Mouse (Mus musculus): Measurements from ENCODE around the gene Plxna1. TPM values are rescaled to one million over a fixed set of nuclear protein-coding genes. Genes with fewer than 3 reads are reported as not detected.

Plxna1 gene
- polyA plus RNA-seq, 1 experiment from 2014 or later: 21.4 TPM

GRCm38 (mm10) chr6:89345486-89345785 is 17.0 kb downstream of the Plxna1 start:
- 23% methylated on average over 3 of the region's 3 CpGs for WGBS
- Histone ChIP-seq H3K4me3 (replicated peaks) (no peak overlapping the region), H3K27ac (peak overlapping the region; percentile 92), H3K9me3 (replicated peaks) (no peaks in the 10 kb centered on the region), H3K27me3 (no peaks in the 10 kb centered on the region), H3K4me2 (peak overlapping the region; percentile 41), H3K4me1 (peaks cover 35% of the 10 kb centered on the region), H3K9ac (0 out of 2 replicates have a peak overlapping the region, but pooled peaks have one; percentile 21), H3K36me3 (peaks cover 72% of the 10 kb centered on the region)
- ATAC-seq (replicated peaks; ENCODE audit: low FRiP score): 0 out of 2 replicates have a peak, but pooled peaks have one; percentile 1

DNA sequence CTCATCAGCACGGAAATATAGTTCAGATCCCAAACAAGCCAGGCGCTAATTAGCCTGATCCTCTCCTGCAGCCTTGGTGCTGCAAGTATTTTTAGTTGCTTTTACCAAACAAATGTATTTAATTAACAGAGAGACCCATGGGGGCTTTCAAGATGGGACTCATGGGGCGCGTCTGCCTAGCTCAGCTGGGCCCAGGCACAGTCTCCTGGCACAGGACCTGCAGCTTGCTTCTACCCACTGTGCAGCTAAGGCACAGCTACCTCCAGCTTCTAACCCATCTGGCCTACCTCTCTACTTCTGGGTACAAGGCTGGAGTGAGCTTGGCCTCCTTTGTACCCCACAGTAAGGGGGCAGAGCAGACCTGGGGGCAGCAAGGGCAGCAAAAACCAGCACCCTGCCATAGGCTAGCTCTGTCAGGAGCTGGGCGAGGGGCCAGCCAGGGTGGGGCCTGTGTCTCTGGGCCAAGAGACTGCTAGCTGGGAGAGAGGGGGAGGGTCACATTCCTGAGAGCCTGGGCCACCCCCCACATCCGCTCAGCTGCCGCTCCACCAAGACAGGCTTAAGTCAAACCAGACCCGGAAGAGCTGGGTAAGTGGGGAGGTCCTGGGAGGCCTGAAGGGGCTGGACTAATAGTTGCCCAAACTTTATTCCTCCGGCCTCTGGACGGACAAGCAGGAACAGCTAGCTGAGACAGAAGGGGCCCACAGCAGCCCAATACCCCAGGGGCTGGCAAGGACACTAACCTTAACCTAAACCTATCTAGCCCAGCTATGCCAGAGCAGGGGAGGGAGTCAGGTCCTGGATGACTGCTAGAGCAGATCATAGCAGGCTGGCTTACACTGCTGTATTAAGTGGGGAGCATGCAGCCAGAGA is 17.6 kb downstream of the Plxna1 start:
- H3K4me2 ChIP-seq: peak overlapping the region; percentile 41

GRCm38 (mm10) chr6:89341981-89342380 is 20.4 kb downstream of the Plxna1 start:
- 67% methylated on average over 4 of the region's 4 CpGs for WGBS
- ATAC-seq (replicated peaks; ENCODE audit: low FRiP score): no peak
- H3K36me3 ChIP-seq: peaks cover 75% of the 10 kb centered on the region

More for the DNA sequence above, 17.6 kb downstream of the Plxna1 start:
- Histone ChIP-seq H3K27ac (peak overlapping the region; percentile 92), H3K9me3 (replicated peaks) (no peaks in the 10 kb centered on the region), H3K4me1 (peaks cover 33% of the 10 kb centered on the region), H3K36me3 (peaks cover 72% of the 10 kb centered on the region), H3K9ac (peak overlapping the region; percentile 21; the same call in 1 of the 2 replicates), H3K4me3 (replicated peaks) (no peak overlapping the region), H3K27me3 (no peaks in the 10 kb centered on the region)
- ATAC-seq (replicated peaks; ENCODE audit: low FRiP score): peak; percentile 91
- WGBS: 33% methylated on average over 10 of the region's 10 CpGs

DNA sequence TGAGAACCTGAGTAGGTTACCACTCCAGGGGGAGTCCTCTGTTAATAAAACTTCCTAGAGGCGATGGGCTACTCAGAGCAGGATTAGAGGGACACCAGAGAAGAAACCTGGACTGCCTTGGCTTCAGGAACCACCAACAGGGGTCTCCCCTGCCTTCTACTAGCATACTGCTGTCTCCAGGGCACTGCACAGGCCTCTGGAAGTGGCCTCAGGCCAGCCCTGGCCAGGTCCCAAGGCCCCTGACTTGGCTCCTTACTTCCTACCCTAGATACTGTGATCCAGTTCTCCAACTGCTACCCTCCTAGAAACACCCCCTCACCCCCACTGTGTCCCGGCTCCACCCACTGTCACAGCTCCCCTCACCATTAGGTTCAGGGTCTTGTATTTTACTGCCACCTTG is 23.0 kb downstream of the Plxna1 start:
- no peak overlapping the region for H3K4me3 ChIP-seq (replicated peaks)
- no peak overlapping the region for H3K9ac ChIP-seq
- no peak overlapping the region for H3K27ac ChIP-seq
- H3K4me1 ChIP-seq: peaks cover 17% of the 10 kb centered on the region
- H3K4me2 ChIP-seq: no peak overlapping the region
- no peaks in the 10 kb centered on the region for H3K9me3 ChIP-seq (replicated peaks)
- no peak for ATAC-seq (replicated peaks; ENCODE audit: low FRiP score)
- no peaks in the 10 kb centered on the region for H3K27me3 ChIP-seq
- 80% methylated on average over 2 of the region's 2 CpGs for WGBS
- peaks cover 94% of the 10 kb centered on the region for H3K36me3 ChIP-seq

More at GRCm38 (mm10) chr6:89341981-89342380, 20.4 kb downstream of the Plxna1 start:
- H3K27me3 ChIP-seq: no peaks in the 10 kb centered on the region
- no peak overlapping the region for H3K9ac ChIP-seq
- H3K4me1 ChIP-seq: peaks cover 38% of the 10 kb centered on the region
- no peaks in the 10 kb centered on the region for H3K9me3 ChIP-seq (replicated peaks)
- no peak overlapping the region for H3K27ac ChIP-seq
- H3K4me3 ChIP-seq (replicated peaks): no peak overlapping the region
- H3K4me2 ChIP-seq: no peak overlapping the region

- ATAC-seq (replicated peaks; ENCODE audit: low FRiP score): no peak
- no peak overlapping the region for H3K9ac ChIP-seq
- no peak overlapping the region for H3K27ac ChIP-seq
- H3K4me2 ChIP-seq: no peak overlapping the region
- H3K4me3 ChIP-seq (replicated peaks): no peak overlapping the region
- WGBS: 92% methylated on average over 8 of the region's 8 CpGs
- peaks cover 100% of the 10 kb centered on the region for H3K36me3 ChIP-seq
- H3K4me1 ChIP-seq: 0 out of 2 replicates have a peak, but pooled peaks cover 12% of the 10 kb centered on the region
- H3K27me3 ChIP-seq: no peaks in the 10 kb centered on the region
- H3K9me3 ChIP-seq (replicated peaks): no peaks in the 10 kb centered on the region
Measured at GRCm38 (mm10) chr6:89338733-89339132, 23.7 kb downstream of the Plxna1 start.

DNA sequence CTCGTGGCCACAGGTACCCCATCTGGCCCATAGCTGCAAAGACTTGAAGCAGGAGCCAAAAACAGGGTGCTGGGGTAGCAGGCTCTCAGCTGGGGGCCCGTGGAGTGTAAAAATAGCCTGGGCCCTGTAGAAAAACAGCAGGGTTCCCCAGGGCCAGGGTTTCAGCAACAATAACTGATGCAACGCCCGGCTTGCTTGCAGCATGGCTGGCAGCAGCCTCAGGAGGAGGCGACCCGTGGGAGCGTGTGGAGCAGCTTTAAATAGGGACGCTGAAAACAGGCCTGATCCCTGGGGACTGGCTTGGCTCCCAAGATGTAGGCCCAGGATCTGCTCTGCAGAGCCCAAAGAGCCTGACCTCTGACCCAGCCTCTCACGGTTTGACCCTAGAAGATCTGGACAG is 24.8 kb downstream of the Plxna1 start:
- Histone ChIP-seq H3K27me3 (no peaks in the 10 kb centered on the region), H3K4me3 (replicated peaks) (no peak overlapping the region), H3K4me2 (no peak overlapping the region), H3K9me3 (replicated peaks) (no peaks in the 10 kb centered on the region), H3K36me3 (peaks cover 100% of the 10 kb centered on the region), H3K4me1 (0 out of 2 replicates have a peak, but pooled peaks cover 11% of the 10 kb centered on the region), H3K27ac (no peak overlapping the region), H3K9ac (no peak overlapping the region)
- ATAC-seq (replicated peaks; ENCODE audit: low FRiP score): no peak
- whole genome bisulfite sequencing: 90% methylated on average over 9 of the region's 9 CpGs

GRCm38 (mm10) chr6:89333964-89334702 is 28.3 kb downstream of the Plxna1 start:
- Histone ChIP-seq H3K4me3 (replicated peaks) (no peak overlapping the region), H3K9me3 (replicated peaks) (no peaks in the 10 kb centered on the region), H3K4me2 (no peak overlapping the region), H3K9ac (no peak overlapping the region), H3K36me3 (peaks cover 100% of the 10 kb centered on the region), H3K27me3 (no peaks in the 10 kb centered on the region), H3K27ac (no peak overlapping the region), H3K4me1 (no peaks in the 10 kb centered on the region)
- WGBS: 80% methylated on average over 12 of the region's 12 CpGs
- ATAC-seq (replicated peaks; ENCODE audit: low FRiP score): no peak

DNA sequence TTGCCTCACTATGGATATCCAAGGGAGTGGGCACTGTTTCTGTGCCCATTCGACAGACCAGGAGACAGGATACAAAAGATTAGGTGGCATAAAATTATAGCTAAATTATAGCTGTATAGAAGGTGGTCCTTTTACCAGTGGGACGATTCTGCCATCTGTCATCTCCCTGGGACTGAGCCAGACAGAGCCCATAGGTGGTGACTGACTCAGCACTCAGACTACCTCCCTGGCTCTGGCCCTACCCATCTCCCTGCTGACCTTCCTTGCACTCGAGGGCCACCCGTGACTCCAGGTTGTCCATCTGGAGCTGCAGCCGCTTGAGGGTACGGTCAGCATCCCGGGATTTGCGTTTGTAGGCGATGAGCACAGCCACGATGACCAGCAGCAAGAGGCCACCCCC is 31.5 kb downstream of the Plxna1 start:
- WGBS: 96% methylated on average over 10 of the region's 10 CpGs
- H3K4me3 ChIP-seq (replicated peaks): no peak overlapping the region
- no peaks in the 10 kb centered on the region for H3K9me3 ChIP-seq (replicated peaks)
- H3K27ac ChIP-seq: no peak overlapping the region
- ATAC-seq (replicated peaks; ENCODE audit: low FRiP score): no peak
- no peaks in the 10 kb centered on the region for H3K27me3 ChIP-seq
- peaks cover 23% of the 10 kb centered on the region for H3K4me1 ChIP-seq
- H3K9ac ChIP-seq: no peak overlapping the region
- no peak overlapping the region for H3K4me2 ChIP-seq
- H3K36me3 ChIP-seq: peaks cover 98% of the 10 kb centered on the region

- Histone ChIP-seq H3K27ac (peak overlapping the region; percentile 9; the same call in 1 of the 2 replicates), H3K36me3 (peaks cover 97% of the 10 kb centered on the region)
- no peak for ATAC-seq (replicated peaks; ENCODE audit: low FRiP score)
Measured at GRCm38 (mm10) chr6:89328634-89329033, 33.8 kb downstream of the Plxna1 start.

GRCm38 (mm10) chr6:89327746-89328491 is 34.5 kb downstream of the Plxna1 start:
- Histone ChIP-seq H3K4me2 (no peak overlapping the region), H3K4me3 (replicated peaks) (no peak overlapping the region), H3K36me3 (peaks cover 97% of the 10 kb centered on the region), H3K27me3 (no peaks in the 10 kb centered on the region), H3K9me3 (replicated peaks) (no peaks in the 10 kb centered on the region), H3K9ac (no peak overlapping the region), H3K4me1 (peaks cover 23% of the 10 kb centered on the region), H3K27ac (peak overlapping the region; percentile 9; the same call in 1 of the 2 replicates)
- 0 out of 2 replicates have a peak, but pooled peaks have one; percentile 21 for ATAC-seq (replicated peaks; ENCODE audit: low FRiP score)
- WGBS: 57% methylated on average over 15 of the region's 15 CpGs

More at GRCm38 (mm10) chr6:89328634-89329033, 33.8 kb downstream of the Plxna1 start:
- Histone ChIP-seq H3K4me2 (no peak overlapping the region), H3K27me3 (no peaks in the 10 kb centered on the region), H3K9ac (no peak overlapping the region), H3K4me1 (peaks cover 23% of the 10 kb centered on the region), H3K4me3 (replicated peaks) (no peak overlapping the region), H3K9me3 (replicated peaks) (no peaks in the 10 kb centered on the region)
- 79% methylated on average over 4 of the region's 4 CpGs for WGBS

- H3K9ac ChIP-seq: no peak overlapping the region
- peaks cover 97% of the 10 kb centered on the region for H3K36me3 ChIP-seq
- no peaks in the 10 kb centered on the region for H3K9me3 ChIP-seq (replicated peaks)
- WGBS: 95% methylated on average over 4 of the region's 4 CpGs
- no peaks in the 10 kb centered on the region for H3K27me3 ChIP-seq
- ATAC-seq (replicated peaks; ENCODE audit: low FRiP score): no peak
- H3K4me1 ChIP-seq: peaks cover 23% of the 10 kb centered on the region
- H3K4me3 ChIP-seq (replicated peaks): no peak overlapping the region
- no peak overlapping the region for H3K4me2 ChIP-seq
- no peak overlapping the region for H3K27ac ChIP-seq
Measured at GRCm38 (mm10) chr6:89324842-89325241, 37.6 kb downstream of the Plxna1 start.

Measured in kidney, embryonic 15.5 days (tissue).